Comparison of ENCODE assay signal across 16 mouse cellular contexts in the genomic region with DNA sequence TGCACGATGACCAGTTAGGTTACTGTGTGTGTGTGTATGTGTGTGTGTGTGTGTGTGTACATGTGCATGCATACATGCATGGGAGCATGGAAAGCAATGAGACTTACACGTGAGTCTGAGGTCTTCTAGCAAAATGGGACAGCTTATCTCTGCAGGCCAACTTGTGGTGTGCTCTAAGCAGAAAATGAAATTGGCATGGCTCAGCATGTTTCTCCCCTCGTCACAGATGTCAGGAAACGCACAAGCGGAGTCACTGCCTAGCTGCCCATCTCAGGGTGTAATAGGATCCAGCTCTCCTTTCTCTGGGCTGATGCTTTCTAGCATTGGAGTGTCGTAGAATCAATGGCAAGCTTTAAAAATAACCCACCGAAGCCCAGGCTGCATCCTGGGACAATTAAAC.
DNase-seq lines count a peak whose midpoint lies in the region; ATAC-seq lines count a peak whose summit lies in the region.
"Had no signal": no experiment of that assay in that cellular context is flagged by ENCODE, and none has a peak within 500 bp of the region (broad histone marks: within the 10 kb centered on the region; RNA-seq: fewer than 3 reads in every experiment).

No protein-coding gene starts in this region.

- H3K9ac ChIP-seq in heart, embryonic 15.5 days: no peak overlapping the region
- H3K9ac ChIP-seq: embryonic facial prominence, embryonic 12.5 days; liver, embryonic 15.5 days had no signal

- WGBS in heart, embryonic 15.5 days: 52% methylated on average over 7 of the region's 7 CpGs
- 38% methylated on average over 7 of the region's 7 CpGs for WGBS in embryonic facial prominence, embryonic 10.5 days
- WGBS in limb, embryonic 10.5 days: 32% methylated on average over 7 of the region's 7 CpGs

- no peak overlapping the region for H3K4me3 ChIP-seq in heart, embryonic 15.5 days
- no peak overlapping the region for H3K4me3 ChIP-seq in embryonic facial prominence, embryonic 10.5 days
- H3K4me3 ChIP-seq in limb, embryonic 10.5 days: no peak overlapping the region
- H3K4me3 ChIP-seq: embryonic facial prominence, embryonic 12.5 days; forebrain, embryonic 10.5 days; liver, embryonic 15.5 days had no signal

- H3K9me3 ChIP-seq in heart, embryonic 15.5 days (replicated peaks): no peaks in the 10 kb centered on the region
- H3K9me3 ChIP-seq in embryonic facial prominence, embryonic 10.5 days: no peaks in the 10 kb centered on the region
- no peaks in the 10 kb centered on the region for H3K9me3 ChIP-seq in limb, embryonic 10.5 days (replicated peaks)
- H3K9me3 ChIP-seq: embryonic facial prominence, embryonic 12.5 days; forebrain, embryonic 10.5 days; liver, embryonic 15.5 days had no signal

- no peak for ATAC-seq in heart, embryonic 15.5 days (replicated peaks; ENCODE audit: insufficient number of reproducible peaks, insufficient read depth, low FRiP score, low read depth)
- ATAC-seq: inflammation-experienced regulatory T-cells, adult 6 months; Patski had no signal

- DNase-seq in heart, adult 9 months (ENCODE audit: low spot score in 2 of 2): no peak
- DNase-seq in embryo, embryonic 10 days (ENCODE audit: low spot score): peak; percentile 54
- DNase-seq in embryonic facial prominence, embryonic 10.5 days (ENCODE audit: low spot score): peak; percentile 35
- peak; percentile 38 for DNase-seq in limb, embryonic 10.5 days (ENCODE audit: low spot score)
- no peak for DNase-seq in gastrocnemius, postnatal 25 days
- DNase-seq in kidney, postnatal 36 days: no peak
- DNase-seq: adrenal gland, adult 2 months; kidney, postnatal 10 days; lung, postnatal 36 days had no signal

- H3K36me3 ChIP-seq in heart, embryonic 15.5 days: no peaks in the 10 kb centered on the region
- H3K36me3 ChIP-seq in embryonic facial prominence, embryonic 10.5 days (replicated peaks): no peaks in the 10 kb centered on the region
- H3K36me3 ChIP-seq in limb, embryonic 10.5 days: no peaks in the 10 kb centered on the region
- H3K36me3 ChIP-seq: embryonic facial prominence, embryonic 12.5 days; forebrain, embryonic 10.5 days; liver, embryonic 15.5 days had no signal

- H3K27me3 ChIP-seq in heart, embryonic 15.5 days: no peaks in the 10 kb centered on the region
- H3K27me3 ChIP-seq in embryonic facial prominence, embryonic 10.5 days (replicated peaks; ENCODE audit: low read depth, poor library complexity, severe bottlenecking): no peaks in the 10 kb centered on the region
- no peaks in the 10 kb centered on the region for H3K27me3 ChIP-seq in limb, embryonic 10.5 days (ENCODE audit: low read depth, poor library complexity, severe bottlenecking)
- H3K27me3 ChIP-seq: embryonic facial prominence, embryonic 12.5 days; liver, embryonic 15.5 days; Patski had no signal

- no peak overlapping the region for H3K4me2 ChIP-seq in heart, embryonic 15.5 days
- H3K4me2 ChIP-seq: embryonic facial prominence, embryonic 12.5 days; liver, embryonic 15.5 days had no signal

- peak overlapping the region; percentile 58; the same call in 1 of the 2 replicates for H3K27ac ChIP-seq in heart, embryonic 15.5 days
- H3K27ac ChIP-seq in embryonic facial prominence, embryonic 10.5 days (replicated peaks): no peak overlapping the region
- H3K27ac ChIP-seq in limb, embryonic 10.5 days: no peak overlapping the region
- H3K27ac ChIP-seq: embryonic facial prominence, embryonic 12.5 days; forebrain, embryonic 10.5 days; liver, embryonic 15.5 days; stomach, postnatal 0 days had no signal

- peaks cover 19% of the 10 kb centered on the region for H3K4me1 ChIP-seq in heart, embryonic 15.5 days (replicated peaks)
- peaks cover 31% of the 10 kb centered on the region for H3K4me1 ChIP-seq in embryonic facial prominence, embryonic 10.5 days
- H3K4me1 ChIP-seq in limb, embryonic 10.5 days: peaks cover 29% of the 10 kb centered on the region
- H3K4me1 ChIP-seq: liver, embryonic 15.5 days had no signal

Comparison
In these comparisons a context has a peak if more than half of its experiments do, and no peak if none do; other contexts are left out.
1. DNase-seq: peak in embryo, embryonic 10 days (single experiment), embryonic facial prominence, embryonic 10.5 days (single experiment) and limb, embryonic 10.5 days (single experiment); none in heart, adult 9 months (0 of 2), gastrocnemius, postnatal 25 days (single experiment) and kidney, postnatal 36 days (0 of 2).